Mouse (Mus musculus) monocyte, adult 5-6 weeks (primary cell): ENCODE data around the gene Dbn1. TPM values are rescaled to one million over a fixed set of nuclear protein-coding genes. Genes with fewer than 3 reads are reported as not detected.
"Not testable (repeated sequence)": the region's sequence is repeated elsewhere in the genome, so short reads cannot be mapped to it uniquely, and the experiment has no call there.

Source experiments
- ATAC-seq: fragments of 153-309, 156-312 bp; replicated peaks from 2 replicates; pipeline ENCODE4 v1.8.0; 2017; ENCODE audit warnings: mild to moderate bottlenecking; ENCODE audit not compliant: low TSS enrichment, insufficient number of reproducible peaks, severe bottlenecking, poor library complexity, low FRiP score
- total RNA-seq: library from RNA; stranded (forward); fragments of 200-1000, 200-491, 200-594 nt; gene quantifications from 3 replicates; pipeline ENCODE4 v1.2.3, GENCODE M21; 2017

The Dbn1 gene
- total RNA-seq, 1 experiment from 2014 or later: not detected

DNA sequence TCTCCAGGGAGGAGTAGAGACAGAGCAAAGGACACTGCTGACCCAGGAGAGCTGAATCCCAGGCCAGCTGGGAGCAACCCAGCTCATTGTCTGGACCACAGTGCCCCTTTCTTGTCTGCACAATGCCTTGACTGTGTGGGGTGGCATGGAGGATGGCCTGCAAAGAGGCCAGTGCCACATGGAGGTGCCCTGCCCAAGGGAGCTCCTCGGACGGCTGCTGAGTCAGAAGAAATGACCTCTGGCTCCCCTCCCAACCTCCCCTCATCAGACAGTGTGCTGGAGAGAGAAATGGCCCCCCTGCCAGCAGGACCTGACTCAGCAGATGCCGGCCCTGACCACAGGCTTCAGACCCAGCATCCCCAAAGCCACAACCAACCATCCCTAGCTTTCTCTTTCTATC, 22.7 kb downstream of the Dbn1 start:
- ATAC-seq: 0 out of 2 replicates have a peak, but pooled peaks have one; percentile 4

DNA sequence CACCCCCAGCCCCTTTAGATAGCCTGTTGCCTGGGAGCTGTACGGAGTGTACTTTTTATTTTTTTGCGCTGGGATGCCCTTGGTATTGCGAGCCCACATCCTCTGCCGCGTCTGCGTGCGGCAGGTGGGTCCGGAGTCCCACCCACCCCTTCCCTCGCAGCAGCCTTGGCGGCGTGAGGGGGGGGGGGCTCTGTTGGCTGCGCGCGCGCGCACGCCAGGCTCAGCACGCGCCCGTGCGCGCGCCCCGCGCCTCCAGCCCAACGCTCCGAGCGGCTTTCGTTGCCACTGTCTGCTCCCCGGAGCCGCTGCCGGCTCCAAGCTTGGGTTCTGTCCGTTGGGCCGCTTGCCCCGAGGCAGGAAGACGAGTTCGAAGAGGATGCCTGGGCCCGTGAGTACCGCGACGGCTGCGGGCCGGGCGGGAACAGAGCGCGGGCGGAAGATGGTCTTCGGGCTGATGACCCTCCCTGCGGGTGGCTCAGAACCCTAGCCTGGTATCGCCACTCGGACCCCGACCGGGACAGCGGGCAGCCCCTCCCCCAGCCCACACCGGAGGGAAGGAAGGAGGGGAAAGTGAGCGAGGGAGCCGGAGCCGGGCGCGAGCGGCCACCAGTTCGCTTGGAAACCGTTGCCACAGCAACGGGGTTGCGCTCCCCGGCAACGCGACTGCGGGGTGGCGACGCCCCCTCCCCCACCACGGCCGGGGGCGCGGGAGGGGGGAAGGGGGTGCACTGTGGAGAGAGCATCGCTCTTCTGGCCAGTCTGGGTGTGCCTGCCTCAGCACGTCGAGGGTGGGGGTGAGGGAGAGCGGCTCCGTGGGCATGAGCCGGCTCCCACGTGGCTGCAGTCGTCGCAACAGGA, 23.7 kb downstream of the Dbn1 start, which contains the start of gene Prr7:
Prr7 (plus strand) TSS at position 241 of the 858 bp plus-strand sequence.
- ATAC-seq: no peak

- no peak for ATAC-seq
Observed at GRCm38 (mm10) chr13:55463399-55464026, 24.4 kb downstream of the Dbn1 start.

- no peak for ATAC-seq
Observed at GRCm38 (mm10) chr13:55462965-55463364, 24.9 kb downstream of the Dbn1 start.

DNA sequence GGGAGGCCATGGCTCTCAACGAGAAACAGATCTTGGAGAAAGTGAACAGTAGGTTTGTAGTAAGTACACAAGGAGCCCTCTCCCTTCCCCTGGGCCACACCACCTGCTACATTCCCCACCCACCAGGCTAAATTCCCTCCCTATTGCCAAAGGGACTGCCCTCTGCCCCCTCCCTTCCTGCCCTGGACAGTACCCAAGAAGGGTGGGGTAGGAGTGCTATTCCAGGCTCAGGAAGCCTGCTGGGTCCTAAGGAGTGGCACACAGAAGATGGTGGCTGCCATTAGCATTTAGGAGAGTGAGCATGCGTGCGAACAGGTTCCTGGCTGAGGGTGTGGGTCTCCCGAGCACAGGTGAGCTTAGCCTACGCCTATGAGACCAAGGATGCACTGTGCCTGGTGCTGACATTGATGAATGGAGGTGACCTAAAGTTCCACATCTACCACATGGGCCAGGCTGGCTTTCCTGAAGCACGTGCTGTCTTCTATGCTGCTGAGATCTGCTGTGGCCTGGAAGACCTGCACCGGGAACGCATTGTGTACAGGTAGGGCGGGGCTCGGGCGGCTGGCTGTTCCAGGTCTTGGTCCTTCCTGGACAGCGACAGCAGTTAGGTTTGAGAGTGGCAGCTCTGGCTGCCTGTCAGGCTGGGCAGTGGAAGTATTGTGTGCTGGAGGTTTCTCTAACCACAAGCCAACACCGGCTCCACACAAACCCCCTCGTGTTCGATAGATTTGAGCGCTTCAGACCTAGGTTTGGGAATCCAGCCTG, 35.9 kb downstream of the Dbn1 start:
- ATAC-seq: no peak

DNA sequence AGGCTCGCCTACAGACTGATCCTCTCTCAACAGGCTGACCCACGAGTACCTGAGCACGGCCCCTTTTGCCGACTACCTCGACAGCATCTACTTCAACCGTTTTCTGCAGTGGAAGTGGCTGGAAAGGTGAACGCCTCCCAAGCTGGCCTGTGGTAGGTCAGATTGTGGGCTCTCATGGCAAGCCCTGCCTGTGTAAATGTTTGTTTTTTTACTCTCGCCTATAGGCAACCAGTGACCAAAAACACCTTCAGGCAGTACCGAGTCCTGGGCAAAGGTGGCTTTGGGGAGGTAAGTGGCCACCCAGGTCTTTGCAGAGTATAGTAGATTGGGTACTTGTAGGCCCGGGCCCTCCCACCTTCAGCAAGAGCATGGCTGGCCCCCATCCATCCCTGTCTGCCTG, 36.6 kb downstream of the Dbn1 start:
- ATAC-seq: no peak

DNA sequence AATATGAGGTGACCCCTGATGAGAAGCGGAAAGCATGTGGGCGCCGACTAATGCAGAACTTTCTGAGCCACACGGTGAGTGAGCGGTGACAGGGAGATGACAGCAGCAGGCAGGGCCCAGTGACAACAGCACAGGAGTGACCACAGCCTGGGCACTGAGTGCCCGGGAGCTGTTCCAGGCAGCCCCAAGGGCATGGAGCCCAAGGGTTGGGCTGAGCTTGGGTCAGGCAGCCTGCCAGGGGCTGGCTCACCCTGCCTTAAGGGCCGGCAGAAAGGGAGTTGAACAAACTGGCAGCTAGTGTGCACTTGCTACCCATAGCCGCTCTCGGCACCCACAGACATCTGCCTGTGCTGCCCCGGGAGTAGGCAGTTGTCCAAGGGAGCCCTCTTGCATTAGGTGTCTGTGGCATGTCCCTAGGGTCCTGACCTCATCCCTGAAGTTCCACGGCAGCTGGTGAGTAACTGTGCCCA, 37.4 kb downstream of the Dbn1 start:
- ATAC-seq: no peak

- no peak for ATAC-seq
Observed at GRCm38 (mm10) chr13:55449679-55450441, 38.1 kb downstream of the Dbn1 start.

DNA sequence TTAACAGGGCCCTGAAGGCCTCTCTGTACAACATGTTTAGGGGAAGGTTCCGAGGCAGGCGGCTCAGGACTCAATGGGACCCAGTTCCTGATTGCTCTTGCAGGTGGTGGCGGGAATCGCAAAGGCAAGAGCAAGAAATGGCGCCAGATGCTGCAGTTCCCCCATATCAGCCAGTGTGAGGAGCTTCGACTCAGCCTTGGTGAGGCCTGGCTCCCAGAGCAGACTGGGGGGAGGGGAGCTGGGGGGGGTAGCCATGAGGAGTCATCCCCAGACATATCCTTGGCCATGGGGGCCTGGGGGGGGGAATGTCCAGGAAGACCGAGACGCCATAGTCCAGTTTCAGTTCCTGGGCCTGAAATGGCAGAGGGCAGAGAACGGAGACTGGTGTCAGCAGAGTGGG, 38.7 kb downstream of the Dbn1 start:
- ATAC-seq: no peak

DNA sequence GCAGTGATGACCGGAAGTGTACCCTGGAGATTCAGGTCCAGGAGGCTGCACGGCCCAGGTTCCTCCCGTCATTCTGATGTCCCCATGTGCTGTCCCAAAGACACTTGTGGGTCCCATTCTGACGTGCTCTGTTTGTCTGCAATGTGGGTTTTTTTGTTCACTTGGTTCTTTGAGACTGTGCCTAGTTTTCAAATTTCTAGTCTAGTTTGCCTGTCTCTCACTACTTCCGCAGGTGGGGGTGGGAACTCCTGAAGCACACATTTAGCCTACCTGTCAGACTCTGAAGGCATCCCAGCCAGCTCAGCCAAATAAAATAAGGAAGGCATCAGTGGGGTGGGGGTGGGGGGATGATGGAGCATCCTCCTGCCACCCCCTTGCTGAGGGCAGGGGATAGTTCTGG, 39.8 kb downstream of the Dbn1 start:
- no peak for ATAC-seq

DNA sequence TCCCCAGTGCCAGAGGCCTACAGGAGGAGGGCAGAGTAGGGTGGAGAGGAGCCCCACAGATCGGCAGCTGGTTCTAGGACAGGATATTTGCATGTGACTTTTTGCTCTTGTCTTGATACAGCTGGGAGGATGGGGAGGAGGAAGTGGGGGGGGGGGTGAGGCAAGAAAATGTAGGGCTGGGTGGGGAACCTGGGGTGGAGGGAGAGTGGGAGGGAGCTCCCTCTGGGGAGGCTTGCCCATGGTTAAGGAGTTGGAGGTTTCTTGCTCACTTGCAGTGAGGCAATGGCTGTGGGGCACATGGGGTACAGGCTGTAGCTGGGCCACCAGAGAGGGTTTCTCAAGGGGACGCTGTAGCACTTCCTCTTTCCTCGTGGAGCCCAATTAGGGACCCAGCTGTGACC, 40.4 kb downstream of the Dbn1 start:
- peak; percentile 64 for ATAC-seq

- ATAC-seq: no peak
Observed at GRCm38 (mm10) chr13:55446483-55447105, 41.3 kb downstream of the Dbn1 start.

DNA sequence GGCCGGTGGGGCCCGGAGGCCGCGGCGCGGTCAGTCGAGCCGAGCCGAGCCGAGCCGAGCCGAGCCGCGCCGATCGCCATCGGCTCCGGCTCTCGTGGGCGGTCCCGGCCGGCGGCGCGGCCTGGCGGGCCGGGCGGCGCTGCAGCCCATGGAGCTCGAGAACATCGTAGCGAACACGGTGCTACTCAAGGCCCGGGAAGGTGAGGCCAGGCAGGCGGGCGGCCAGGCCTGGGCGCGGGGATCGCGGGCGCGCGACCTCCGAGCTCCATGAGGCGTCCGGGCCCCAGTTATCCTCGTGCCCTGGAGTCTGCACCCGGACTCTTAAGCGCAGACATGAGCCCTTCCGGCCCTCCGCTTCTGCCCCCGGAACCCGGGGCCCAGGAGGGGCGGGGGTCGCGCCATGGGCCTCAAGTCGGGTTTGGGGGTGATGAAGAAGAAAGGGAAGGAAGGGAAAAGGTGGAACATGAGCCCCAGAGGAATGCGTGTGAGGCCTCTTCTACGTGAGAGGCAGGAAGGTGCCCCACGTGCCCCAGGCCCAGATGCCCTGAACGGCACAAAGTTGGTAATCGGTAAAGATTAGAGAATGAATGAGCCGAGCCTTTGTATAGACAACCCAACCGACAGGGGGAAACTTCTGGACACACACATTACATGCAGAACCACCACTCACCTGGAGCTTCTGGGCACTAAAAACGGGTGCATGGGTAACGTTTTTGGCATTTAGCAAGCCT, 42.4 kb downstream of the Dbn1 start:
- no peak for ATAC-seq

GRCm38 (mm10) chr13:55444937-55445315, 43.0 kb downstream of the Dbn1 start, which contains the start of gene Grk6:
TSS of gene Grk6 (plus strand) at chr13:55445072.
- peak; percentile 83 for ATAC-seq

DNA sequence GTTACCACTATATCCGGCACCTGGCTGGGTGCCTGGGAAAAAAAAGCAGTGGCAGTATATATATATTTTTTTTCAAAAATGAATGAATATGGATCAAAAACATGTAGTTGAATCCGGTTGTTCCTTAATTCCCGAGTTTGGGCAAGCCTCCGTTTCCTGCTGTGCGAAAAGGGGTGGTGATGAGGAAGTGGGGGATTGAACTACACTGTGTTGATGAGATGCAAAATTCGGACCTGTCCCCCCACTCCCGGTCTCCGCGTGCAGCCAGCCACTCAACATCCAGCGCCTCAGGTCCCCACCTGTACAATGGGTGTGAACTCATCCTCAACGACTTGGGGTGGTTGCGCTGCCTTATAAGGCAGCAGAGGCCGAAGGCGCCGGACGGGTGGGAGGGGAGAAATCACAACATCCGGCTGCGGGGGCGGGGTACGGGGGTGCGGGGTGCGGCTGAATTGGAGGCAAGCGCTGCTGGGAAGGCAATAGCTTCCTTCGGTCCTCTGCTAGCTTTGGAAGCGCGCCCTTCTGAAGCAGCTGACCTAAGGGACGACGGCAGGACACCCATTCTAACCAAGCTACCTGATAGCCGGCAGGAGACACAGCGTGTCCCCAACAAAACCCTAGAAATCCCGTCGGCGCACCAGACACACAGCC, 43.5 kb downstream of the Dbn1 start:
- peak; percentile 29 for ATAC-seq

GRCm38 (mm10) chr13:55443799-55444285, 44.1 kb downstream of the Dbn1 start:
- ATAC-seq: no peak

DNA sequence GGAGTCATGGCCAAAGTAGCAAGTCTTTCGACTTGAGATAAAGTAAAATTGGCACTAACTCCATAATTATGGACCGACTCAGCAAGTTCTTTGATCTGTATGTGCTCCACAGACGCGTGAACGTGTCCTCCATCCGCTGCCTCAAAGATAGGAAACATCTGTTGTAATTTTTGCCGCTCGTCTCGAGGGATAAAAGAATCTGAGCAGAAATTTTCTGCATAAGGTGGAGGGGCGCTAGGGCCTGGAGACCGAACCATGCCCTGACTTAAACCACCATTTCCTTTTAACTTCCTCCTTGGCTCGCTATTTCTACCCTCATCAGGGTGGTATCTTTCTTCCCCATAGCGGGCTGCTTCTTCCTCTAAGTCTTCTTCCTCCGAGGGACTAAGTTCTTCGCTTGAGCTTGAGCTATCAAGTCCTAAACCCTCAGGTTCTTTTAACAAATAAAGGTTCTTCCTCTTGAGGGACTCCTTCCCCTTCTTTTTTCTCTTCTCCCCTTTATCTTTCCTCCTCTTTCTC, 50.7 kb downstream of the Dbn1 start:
- ATAC-seq: not testable (repeated sequence)
